Mouse (Mus musculus) kidney, adult 2 months (tissue): ENCODE results near the gene Elovl4.

ENCODE experiments used
- CTCF ChIP-seq: fragments of 200-500 bp; conservative IDR thresholded peaks from 2 replicates; pipeline ENCODE4 v1.5.1; 2011; ENCODE audit warnings: low read depth, mild to moderate bottlenecking, control low read depth, low read length, moderate library complexity, mixed read lengths; ENCODE audit not compliant: insufficient read depth, insufficient read length
- POLR2A ChIP-seq: fragments of 200-500 bp; IDR thresholded peaks from one replicate; pipeline ENCODE4 v1.6.1; 2011; ENCODE audit warnings: low read depth, low read length, control low read depth

DNA sequence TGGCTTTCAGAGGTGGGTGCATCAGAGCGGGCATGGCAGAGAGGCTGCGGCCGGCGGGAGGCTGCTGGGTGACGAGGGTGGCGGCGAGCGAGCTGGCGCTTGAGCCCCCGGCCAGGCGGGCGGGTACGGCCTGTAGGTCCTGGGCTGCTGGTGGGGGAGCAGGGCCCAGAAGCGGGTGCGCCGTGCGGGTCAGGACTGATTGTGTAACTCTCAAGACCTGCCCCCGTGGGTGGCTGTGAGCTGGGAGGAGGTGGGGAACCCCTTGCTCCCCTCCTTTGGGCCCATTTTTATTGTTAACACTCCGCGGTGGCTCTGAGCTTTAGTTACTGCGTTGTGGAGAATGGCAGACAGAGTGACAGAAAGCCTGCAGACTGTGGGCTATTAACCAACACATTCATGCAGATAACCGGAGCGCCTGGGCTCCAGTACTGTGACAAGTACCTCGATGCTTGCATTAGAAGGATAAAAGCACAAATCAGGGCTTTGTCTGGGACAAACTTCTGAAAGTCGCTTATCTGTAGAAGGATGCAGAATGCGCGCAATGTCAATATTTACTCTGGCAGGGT lies 28.8 kb upstream of the Elovl4 start:
- TF ChIP-seq POLR2A (no peak), CTCF (no peak)
